Mouse (Mus musculus) lung, embryonic 15.5 days (tissue): ENCODE results near the gene Gm15155. TPM values are rescaled to one million over a fixed set of nuclear protein-coding genes. Genes with fewer than 3 reads are reported as not detected.
"Not testable (repeated sequence)": the region's sequence is repeated elsewhere in the genome, so short reads cannot be mapped to it uniquely, and the experiment has no call there.

Source experiments
- ATAC-seq: fragments of 200-750 bp; cut with Nextera tagmentation; 2 replicates; pipeline ENCODE4 v1.8.0; 2017; ENCODE audit warnings: moderate number of reproducible peaks, borderline replicate concordance; ENCODE audit not compliant: low FRiP score, low TSS enrichment; ENCODE audit errors: extremely low read depth
- H3K27ac ChIP-seq: fragments of 300-500 bp; sonication (generic); 2 replicates; pipeline ENCODE4 v1.5.1; 2015; ENCODE audit warnings: moderate library complexity, mild to moderate bottlenecking, inconsistent platforms
- H3K27me3 ChIP-seq: fragments of 300-500 bp; sonication (generic); 2 replicates; pipeline ENCODE4 v1.6.1; 2015; ENCODE audit warnings: inconsistent platforms
- H3K36me3 ChIP-seq: fragments of 300-500 bp; sonication (generic); 2 replicates; pipeline ENCODE4 v1.6.1; 2015; ENCODE audit warnings: inconsistent platforms
- H3K4me1 ChIP-seq: fragments of 300-500 bp; sonication (generic); 2 replicates; pipeline ENCODE4 v1.6.1; 2015; ENCODE audit warnings: inconsistent platforms
- H3K4me2 ChIP-seq: fragments of 300-500 bp; sonication (generic); 2 replicates; pipeline ENCODE4 v1.6.1; 2015; ENCODE audit warnings: inconsistent platforms, mild to moderate bottlenecking, moderate library complexity
- H3K4me3 ChIP-seq: fragments of 300-500 bp; sonication (generic); 2 replicates; pipeline ENCODE4 v1.5.1; 2015; ENCODE audit warnings: mild to moderate bottlenecking, inconsistent platforms
- H3K9ac ChIP-seq: fragments of 300-500 bp; sonication (generic); 2 replicates; pipeline ENCODE4 v1.6.1; 2015; ENCODE audit warnings: inconsistent platforms
- H3K9me3 ChIP-seq: fragments of 300-500 bp; sonication (generic); 2 replicates; pipeline ENCODE4 v1.6.1; 2016; ENCODE audit warnings: inconsistent platforms
- WGBS: fragments of 180-500 bp; shearing (Covaris S2); methylation state at CpG from one replicate; pipeline ENCODE4 v1.1.7; 2015; 5-methylcytosine and 5-hydroxymethylcytosine counted together
- polyA plus RNA-seq: library from polyadenylated mRNA; unstranded; fragments of >200 nt; fragmentation: Nextera tagmentation; extraction: Ambion mirVana; gene quantifications from 2 replicates; pipeline ENCODE4 v1.2.1, GENCODE M21; 2015

The Gm15155 gene
- polyA plus RNA-seq, 1 experiment from 2014 or later: not detected

DNA sequence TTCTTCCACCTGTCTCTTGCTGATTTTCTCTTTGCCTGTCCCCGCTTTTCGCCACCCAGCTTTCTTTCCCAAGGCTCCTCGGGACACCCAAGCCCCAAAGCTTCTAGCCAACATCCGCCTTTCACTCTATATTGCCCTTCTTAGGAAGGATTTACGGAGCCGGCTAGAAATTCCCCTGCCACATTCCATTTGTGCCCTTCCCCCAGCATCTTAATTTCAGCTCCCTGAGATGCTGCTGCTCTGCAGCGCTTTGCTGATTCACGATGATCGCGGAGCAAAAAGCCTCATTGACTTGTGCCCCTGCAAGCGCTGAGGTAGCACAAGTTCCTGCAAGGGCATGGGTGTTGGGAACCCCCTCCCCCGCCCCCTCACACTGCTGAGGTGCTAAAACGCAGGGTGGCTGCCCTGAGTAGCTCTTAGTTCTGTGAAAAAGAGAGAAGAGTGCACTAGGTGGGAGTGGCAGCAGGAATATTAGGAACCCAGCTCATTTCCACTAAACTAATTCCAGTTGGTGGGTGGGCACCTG lies 1.2 kb downstream of the Gm15155 start:
- no peak for ATAC-seq
- H3K9ac ChIP-seq: no peak overlapping the region
- H3K4me3 ChIP-seq: no peak overlapping the region
- H3K4me1 ChIP-seq: peaks cover 4% of the 10 kb centered on the region; the same call in 1 of the 2 replicates
- peak overlapping the region; percentile 22; the same call in 1 of the 2 replicates for H3K4me2 ChIP-seq
- no peaks in the 10 kb centered on the region for H3K9me3 ChIP-seq
- H3K27me3 ChIP-seq: peaks cover 49% of the 10 kb centered on the region
- WGBS: 13% methylated on average over 13 of the region's 13 CpGs
- no peaks in the 10 kb centered on the region for H3K36me3 ChIP-seq
- no peak overlapping the region for H3K27ac ChIP-seq

DNA sequence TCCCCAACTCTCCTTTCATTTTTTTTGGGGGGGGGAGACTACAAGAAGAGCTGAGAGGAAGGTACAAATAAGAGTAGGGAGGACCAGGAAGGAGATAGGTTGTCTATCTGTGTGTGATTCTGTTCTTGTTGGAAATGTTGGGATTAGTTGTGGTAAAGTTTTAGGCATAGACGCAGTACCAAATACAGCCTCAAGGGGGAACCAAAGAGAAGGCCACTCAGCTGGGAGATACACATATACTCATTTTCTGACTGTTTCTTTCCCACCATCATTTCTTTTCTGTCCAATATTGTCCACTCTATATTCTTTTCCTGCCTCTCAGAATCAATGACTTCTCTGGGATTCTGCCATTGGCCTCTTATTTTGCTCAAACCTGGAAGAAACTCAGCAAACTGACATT lies 19.4 kb downstream of the Gm15155 start:
- no peak overlapping the region for H3K9ac ChIP-seq
- H3K27ac ChIP-seq: no peak overlapping the region
- no peak overlapping the region for H3K4me3 ChIP-seq
- H3K36me3 ChIP-seq: no peaks in the 10 kb centered on the region
- H3K4me1 ChIP-seq: no peaks in the 10 kb centered on the region
- no peaks in the 10 kb centered on the region for H3K9me3 ChIP-seq
- no peaks in the 10 kb centered on the region for H3K27me3 ChIP-seq
- no peak for ATAC-seq
- no peak overlapping the region for H3K4me2 ChIP-seq
- WGBS: 7% methylated on average over 1 of the region's 1 CpGs

DNA sequence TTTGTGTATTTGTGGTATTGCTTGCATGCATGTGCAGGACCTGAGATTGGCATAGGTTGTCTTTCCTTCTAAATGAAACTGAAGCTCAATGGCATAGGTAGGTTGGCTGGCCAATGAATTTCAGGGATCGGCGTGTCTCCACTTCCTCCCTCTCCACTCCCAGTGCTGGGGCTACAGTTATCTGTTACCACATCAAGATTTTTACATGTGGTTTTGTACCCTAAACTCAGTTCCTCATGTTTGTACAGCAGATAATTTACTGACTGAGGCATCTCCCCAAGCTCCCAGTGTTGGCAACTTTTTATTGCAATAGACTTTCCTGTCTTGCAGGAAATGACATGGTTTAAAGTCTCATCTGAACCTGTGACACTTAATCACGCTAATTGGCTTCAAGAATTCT lies 21.4 kb downstream of the Gm15155 start:
- 85% methylated on average over 3 of the region's 3 CpGs for WGBS
- no peaks in the 10 kb centered on the region for H3K27me3 ChIP-seq
- ATAC-seq: no peak
- H3K4me2 ChIP-seq: no peak overlapping the region
- H3K36me3 ChIP-seq: no peaks in the 10 kb centered on the region
- H3K4me1 ChIP-seq: no peaks in the 10 kb centered on the region
- H3K9me3 ChIP-seq: no peaks in the 10 kb centered on the region
- H3K9ac ChIP-seq: no peak overlapping the region
- no peak overlapping the region for H3K27ac ChIP-seq
- no peak overlapping the region for H3K4me3 ChIP-seq

DNA sequence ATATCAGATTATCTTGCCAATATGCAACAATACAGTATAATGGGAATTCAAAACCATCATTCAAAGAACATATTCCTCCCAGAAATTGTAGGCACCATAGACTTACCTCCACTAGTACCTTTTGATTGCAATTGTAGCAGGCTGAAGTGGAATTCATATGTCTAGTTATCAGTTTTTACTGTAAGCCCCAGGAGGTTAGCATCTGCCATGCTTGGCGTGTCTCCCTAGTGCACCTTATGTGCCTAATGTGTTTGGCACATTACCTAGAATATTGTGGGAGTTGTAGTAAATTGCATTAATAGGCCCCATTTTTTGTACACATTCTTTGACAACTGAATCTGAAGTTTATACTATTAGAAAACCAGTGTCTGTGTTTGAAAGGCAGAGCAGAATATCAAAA lies 33.4 kb downstream of the Gm15155 start:
- Histone ChIP-seq H3K36me3 (no peaks in the 10 kb centered on the region), H3K4me3 (no peak overlapping the region), H3K9me3 (no peaks in the 10 kb centered on the region), H3K9ac (no peak overlapping the region), H3K4me1 (no peaks in the 10 kb centered on the region), H3K27me3 (no peaks in the 10 kb centered on the region), H3K27ac (no peak overlapping the region), H3K4me2 (no peak overlapping the region)
- 74% methylated on average over 1 of the region's 1 CpGs for WGBS
- ATAC-seq: no peak

DNA sequence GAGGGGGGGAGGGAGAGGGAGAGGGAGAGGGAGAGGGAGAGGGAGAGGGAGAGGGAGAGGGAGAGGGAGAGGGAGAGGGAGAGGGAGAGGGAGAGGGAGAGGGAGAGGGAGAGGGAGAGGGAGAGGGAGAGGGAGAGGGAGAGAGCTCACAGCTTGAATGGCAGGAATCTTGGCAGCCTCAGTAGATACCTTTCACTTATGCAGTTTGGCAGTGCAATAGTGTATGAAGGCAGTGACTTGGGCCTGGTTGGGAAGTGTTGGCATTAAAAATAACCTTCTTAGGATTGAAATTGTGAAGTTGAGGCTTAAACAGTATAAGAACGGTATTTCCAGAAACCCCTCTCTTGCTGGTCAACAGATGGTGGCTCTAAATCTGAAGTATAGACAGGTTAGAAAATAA lies 65.9 kb downstream of the Gm15155 start:
- not testable (repeated sequence) for H3K36me3 ChIP-seq, H3K9ac ChIP-seq, H3K9me3 ChIP-seq, ATAC-seq, H3K27ac ChIP-seq, H3K27me3 ChIP-seq, H3K4me2 ChIP-seq, H3K4me1 ChIP-seq, H3K4me3 ChIP-seq
- 82% methylated on average over 1 of the region's 1 CpGs for whole genome bisulfite sequencing

DNA sequence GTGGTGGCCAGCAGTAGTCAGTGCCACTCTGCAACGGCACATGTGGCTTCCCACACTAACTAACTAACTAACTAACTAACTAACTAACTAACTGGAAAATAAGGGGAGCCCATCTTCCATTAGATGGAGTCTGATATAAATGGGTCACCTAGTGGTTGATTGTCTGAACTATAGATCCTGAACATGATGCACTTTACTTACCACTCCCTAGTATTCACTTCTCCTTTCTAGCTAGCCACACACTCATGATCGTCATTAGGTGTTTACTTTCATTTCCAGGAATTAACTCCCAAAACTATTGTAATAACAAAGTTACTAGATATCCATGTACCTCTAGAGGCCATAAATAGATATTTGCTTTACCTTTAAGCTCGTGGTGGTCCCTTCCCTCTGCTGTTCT lies 99.6 kb downstream of the Gm15155 start:
- Histone ChIP-seq H3K4me1 (no peaks in the 10 kb centered on the region), H3K9me3 (no peaks in the 10 kb centered on the region), H3K9ac (no peak overlapping the region), H3K36me3 (no peaks in the 10 kb centered on the region), H3K4me3 (no peak overlapping the region), H3K4me2 (no peak overlapping the region), H3K27me3 (no peaks in the 10 kb centered on the region), H3K27ac (no peak overlapping the region)
- ATAC-seq: no peak
- 77% methylated on average over 3 of the region's 3 CpGs for WGBS

DNA sequence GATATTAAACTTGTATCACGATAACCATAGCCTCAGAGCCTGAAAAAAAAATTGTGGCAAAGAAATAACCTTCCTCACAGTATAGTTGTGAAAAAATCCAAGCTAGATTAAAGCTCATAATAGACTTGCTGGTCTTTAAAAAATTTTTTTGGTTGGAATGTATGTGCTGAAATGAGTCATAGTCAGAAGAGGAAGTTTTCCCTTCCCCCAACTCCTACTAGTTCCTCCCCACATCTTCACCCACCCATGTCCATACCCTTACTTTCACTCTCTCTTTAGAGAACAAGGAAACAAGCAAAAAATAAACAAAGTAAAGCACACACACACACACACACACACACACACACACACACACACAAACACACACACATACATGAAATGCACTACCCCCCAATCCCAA lies 103.8 kb downstream of the Gm15155 start:
- no peaks in the 10 kb centered on the region for H3K27me3 ChIP-seq
- ATAC-seq: no peak
- WGBS: 52% methylated on average over 1 of the region's 1 CpGs

DNA sequence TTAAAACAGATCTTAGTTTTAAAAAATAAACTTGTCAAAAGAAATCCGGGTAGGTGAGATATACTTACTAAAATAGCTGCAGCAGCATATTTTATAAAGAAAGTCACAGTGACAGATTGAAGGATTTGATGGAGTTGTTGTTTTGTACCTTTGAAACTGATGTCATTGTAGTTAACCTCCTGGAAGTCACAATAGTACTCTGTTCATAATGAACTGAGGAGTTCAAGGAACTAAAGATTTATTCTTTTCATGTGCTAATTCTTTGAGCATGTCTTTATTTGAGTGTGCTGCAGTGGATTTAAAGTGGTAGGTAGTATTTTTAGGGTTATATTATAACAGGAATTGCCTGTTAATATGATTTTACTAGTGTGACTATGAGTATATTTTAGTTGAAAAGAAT lies 263.6 kb downstream of the Gm15155 start:
- no peaks in the 10 kb centered on the region for H3K27me3 ChIP-seq
- no peaks in the 10 kb centered on the region for H3K9me3 ChIP-seq
- H3K4me3 ChIP-seq: no peak overlapping the region
- no peak for ATAC-seq
- no peaks in the 10 kb centered on the region for H3K4me1 ChIP-seq
- no peak overlapping the region for H3K9ac ChIP-seq
- 85% methylated on average over 1 of the region's 1 CpGs for WGBS
- H3K4me2 ChIP-seq: no peak overlapping the region
- no peaks in the 10 kb centered on the region for H3K36me3 ChIP-seq
- H3K27ac ChIP-seq: no peak overlapping the region

More for the DNA sequence above, 103.8 kb downstream of the Gm15155 start:
- H3K9me3 ChIP-seq: no peaks in the 10 kb centered on the region
- no peak overlapping the region for H3K27ac ChIP-seq
- H3K4me2 ChIP-seq: no peak overlapping the region
- H3K4me1 ChIP-seq: no peaks in the 10 kb centered on the region
- H3K9ac ChIP-seq: no peak overlapping the region
- H3K4me3 ChIP-seq: no peak overlapping the region
- H3K36me3 ChIP-seq: no peaks in the 10 kb centered on the region

DNA sequence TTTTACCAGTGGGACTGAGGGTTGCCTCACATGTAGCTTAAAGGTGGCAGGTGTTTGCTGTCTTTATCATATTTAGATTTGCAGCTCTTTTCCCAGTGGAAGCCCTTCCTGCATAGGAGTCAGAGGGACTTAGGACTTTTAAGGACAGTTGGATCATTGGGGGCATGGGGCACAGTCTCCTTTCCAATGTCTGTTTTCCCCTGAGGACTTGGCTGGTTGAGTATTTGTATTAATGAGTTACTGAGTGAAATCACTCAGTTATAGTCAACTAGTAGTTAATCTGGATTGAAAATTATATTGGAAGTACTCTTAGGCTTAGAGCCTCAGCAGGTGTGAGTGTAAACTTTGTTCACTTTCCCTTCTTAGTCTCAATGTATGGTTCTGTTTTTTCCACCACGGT lies 275.5 kb downstream of the Gm15155 start:
- H3K27me3 ChIP-seq: no peaks in the 10 kb centered on the region
- WGBS: 78% methylated on average over 1 of the region's 1 CpGs
- no peak overlapping the region for H3K4me3 ChIP-seq
- ATAC-seq: no peak
- H3K27ac ChIP-seq: no peak overlapping the region
- no peaks in the 10 kb centered on the region for H3K36me3 ChIP-seq
- no peak overlapping the region for H3K4me2 ChIP-seq
- H3K4me1 ChIP-seq: no peaks in the 10 kb centered on the region
- H3K9me3 ChIP-seq: no peaks in the 10 kb centered on the region
- no peak overlapping the region for H3K9ac ChIP-seq

DNA sequence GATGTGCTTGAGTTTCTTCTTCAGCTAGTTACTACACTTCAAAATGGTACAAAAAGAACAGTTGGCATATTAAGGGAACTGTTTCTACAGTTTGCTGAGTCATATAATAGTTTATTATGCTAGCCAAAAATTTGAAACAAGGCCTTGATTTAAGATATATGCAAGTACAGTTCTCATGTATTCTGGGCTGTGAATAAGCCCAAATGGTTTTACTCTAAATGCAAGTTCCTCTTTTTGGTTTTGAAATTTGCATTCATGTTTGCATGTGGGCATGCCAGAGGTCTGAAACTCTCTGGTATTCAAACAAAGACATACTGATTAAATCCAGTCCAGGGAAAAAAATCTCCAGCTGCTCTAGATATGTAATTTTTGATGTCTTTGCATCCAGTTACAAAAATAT lies 277.2 kb downstream of the Gm15155 start:
- no peaks in the 10 kb centered on the region for H3K9me3 ChIP-seq
- H3K9ac ChIP-seq: no peak overlapping the region
- H3K4me2 ChIP-seq: no peak overlapping the region
- H3K27ac ChIP-seq: no peak overlapping the region
- H3K4me3 ChIP-seq: no peak overlapping the region
- H3K27me3 ChIP-seq: no peaks in the 10 kb centered on the region
- ATAC-seq: no peak
- no peaks in the 10 kb centered on the region for H3K4me1 ChIP-seq
- H3K36me3 ChIP-seq: no peaks in the 10 kb centered on the region

DNA sequence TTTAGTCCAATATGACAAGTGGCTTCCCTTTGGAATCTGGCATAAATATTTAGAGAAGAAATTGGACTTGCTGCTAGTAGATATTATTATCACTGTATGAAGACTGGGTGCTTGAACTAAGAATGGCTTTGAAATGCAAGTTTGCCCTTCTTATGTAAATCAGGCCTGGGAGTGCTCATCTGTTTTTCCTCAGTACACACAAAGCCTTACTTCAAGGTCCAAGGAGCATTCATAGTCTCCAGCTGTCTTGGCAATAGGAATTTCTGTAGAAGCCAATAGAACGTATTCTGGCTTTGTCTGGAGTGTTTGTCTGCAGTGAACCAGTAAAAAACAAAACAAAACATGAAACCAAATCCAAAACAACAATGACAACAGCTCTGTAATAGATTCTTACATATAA lies 278.6 kb downstream of the Gm15155 start:
- no peaks in the 10 kb centered on the region for H3K27me3 ChIP-seq
- H3K4me3 ChIP-seq: no peak overlapping the region
- H3K27ac ChIP-seq: no peak overlapping the region
- H3K9ac ChIP-seq: no peak overlapping the region
- H3K4me2 ChIP-seq: no peak overlapping the region
- 32% methylated on average over 1 of the region's 1 CpGs for WGBS
- H3K4me1 ChIP-seq: no peaks in the 10 kb centered on the region
- no peaks in the 10 kb centered on the region for H3K9me3 ChIP-seq
- no peaks in the 10 kb centered on the region for H3K36me3 ChIP-seq
- no peak for ATAC-seq

DNA sequence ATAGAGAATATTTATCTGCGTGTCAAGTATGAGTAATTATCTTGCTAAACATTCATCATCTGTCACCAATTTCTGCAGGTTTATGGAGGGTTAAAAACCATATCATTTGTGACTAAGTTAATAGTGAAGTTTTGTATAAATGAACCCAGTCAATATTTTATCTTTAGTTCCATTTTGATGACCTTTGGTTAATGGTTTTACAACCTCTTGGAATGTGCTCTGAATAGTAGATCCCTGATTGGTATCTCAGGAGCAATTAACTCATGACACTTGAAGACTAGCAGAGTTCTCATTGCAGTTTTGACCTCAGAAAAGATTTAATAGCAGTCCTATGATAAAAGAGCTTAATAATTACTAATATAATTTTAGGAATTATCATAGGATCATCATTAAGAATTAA lies 385.2 kb downstream of the Gm15155 start:
- Histone ChIP-seq H3K4me1 (no peaks in the 10 kb centered on the region), H3K4me3 (no peak overlapping the region), H3K4me2 (no peak overlapping the region), H3K36me3 (no peaks in the 10 kb centered on the region), H3K27me3 (no peaks in the 10 kb centered on the region), H3K27ac (no peak overlapping the region), H3K9ac (no peak overlapping the region), H3K9me3 (no peaks in the 10 kb centered on the region)
- ATAC-seq: no peak
- 75% methylated on average over 1 of the region's 1 CpGs for WGBS

DNA sequence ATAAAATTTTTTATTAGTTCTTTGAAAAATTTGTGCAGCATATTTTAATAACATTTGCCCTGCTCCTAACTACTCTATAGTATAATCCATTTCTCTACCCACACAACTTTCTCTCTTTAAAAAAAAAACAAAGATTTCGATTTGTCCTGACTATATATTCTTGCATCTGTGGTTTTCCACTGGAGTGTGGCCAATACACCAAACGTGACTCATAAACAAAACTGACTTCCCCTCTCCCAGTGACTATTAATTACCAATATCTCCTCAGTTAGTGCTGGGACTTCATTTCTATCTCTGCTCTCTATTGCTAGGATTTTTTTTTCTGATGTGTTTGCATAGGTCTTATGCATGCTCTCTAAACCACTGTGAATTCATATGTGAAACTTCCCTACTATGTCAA lies 531.2 kb downstream of the Gm15155 start:
- no peak for ATAC-seq
- H3K9ac ChIP-seq: no peak overlapping the region
- no peak overlapping the region for H3K27ac ChIP-seq
- no peaks in the 10 kb centered on the region for H3K27me3 ChIP-seq
- H3K9me3 ChIP-seq: no peaks in the 10 kb centered on the region
- WGBS: 57% methylated on average over 2 of the region's 2 CpGs
- no peaks in the 10 kb centered on the region for H3K36me3 ChIP-seq
- H3K4me1 ChIP-seq: no peaks in the 10 kb centered on the region
- H3K4me3 ChIP-seq: no peak overlapping the region
- H3K4me2 ChIP-seq: no peak overlapping the region
